Mouse (Mus musculus) hindbrain, embryonic 16.5 days (tissue): ENCODE measurements around the gene Hacd3. TPM values are rescaled to one million over a fixed set of nuclear protein-coding genes. Genes with fewer than 3 reads are reported as not detected.

Source experiments
- ATAC-seq: fragments of 200-750 bp; cut with Nextera tagmentation; 2 replicates; pipeline ENCODE4 v1.8.0; 2017; ENCODE audit warnings: moderate TSS enrichment, moderate library complexity
- H3K27ac ChIP-seq: fragments of 300-500 bp; sonication (generic); 2 replicates; pipeline ENCODE4 v1.5.1; 2014; ENCODE audit warnings: low read depth, mild to moderate bottlenecking, control low read depth, low read length, moderate library complexity
- H3K27me3 ChIP-seq: fragments of 300-500 bp; sonication (generic); replicated peaks from 2 replicates; pipeline ENCODE4 v1.6.1; 2014; ENCODE audit warnings: low read length; ENCODE audit not compliant: control insufficient read depth, insufficient read depth
- H3K36me3 ChIP-seq: fragments of 300-500 bp; sonication (generic); 2 replicates; pipeline ENCODE4 v1.6.1; 2014; ENCODE audit warnings: mild to moderate bottlenecking, low read length, moderate library complexity, mixed read lengths; ENCODE audit not compliant: control insufficient read depth, insufficient read depth
- H3K4me1 ChIP-seq: fragments of 300-500 bp; sonication (generic); 2 replicates; pipeline ENCODE4 v1.6.1; 2014; ENCODE audit warnings: low read depth, low read length; ENCODE audit not compliant: control insufficient read depth, insufficient read depth
- H3K4me2 ChIP-seq: fragments of 300-500 bp; sonication (generic); 2 replicates; pipeline ENCODE4 v1.6.1; 2014; ENCODE audit warnings: mild to moderate bottlenecking, low read length, control low read depth, moderate library complexity
- H3K4me3 ChIP-seq: fragments of 300-500 bp; sonication (generic); 2 replicates; pipeline ENCODE4 v1.5.1; 2014; ENCODE audit warnings: mild to moderate bottlenecking, low read length, control low read depth, moderate library complexity
- H3K9ac ChIP-seq: fragments of 300-500 bp; sonication (generic); 2 replicates; pipeline ENCODE4 v1.6.1; 2014; ENCODE audit warnings: low read depth, mild to moderate bottlenecking, control low read depth, low read length, moderate library complexity
- H3K9me3 ChIP-seq: fragments of 300-500 bp; sonication (generic); 2 replicates; pipeline ENCODE4 v1.6.1; 2014; ENCODE audit warnings: mild to moderate bottlenecking, low read length, moderate library complexity; ENCODE audit not compliant: control insufficient read depth
- WGBS: fragments of 180-500 bp; shearing (Covaris S2); extraction: QIAGEN DNeasy Blood & Tissue Kit; methylation state at CpG from one replicate; pipeline ENCODE4 v1.1.7; 2014; 5-methylcytosine and 5-hydroxymethylcytosine counted together
- polyA plus RNA-seq: library from polyadenylated mRNA; unstranded; fragments of >200 nt; fragmentation: Nextera tagmentation; extraction: Ambion mirVana; gene quantifications from 2 replicates; pipeline ENCODE4 v1.2.1, GENCODE M21; 2015

Hacd3 gene
- polyA plus RNA-seq = 247 and 254 TPM in 2 replicates

DNA sequence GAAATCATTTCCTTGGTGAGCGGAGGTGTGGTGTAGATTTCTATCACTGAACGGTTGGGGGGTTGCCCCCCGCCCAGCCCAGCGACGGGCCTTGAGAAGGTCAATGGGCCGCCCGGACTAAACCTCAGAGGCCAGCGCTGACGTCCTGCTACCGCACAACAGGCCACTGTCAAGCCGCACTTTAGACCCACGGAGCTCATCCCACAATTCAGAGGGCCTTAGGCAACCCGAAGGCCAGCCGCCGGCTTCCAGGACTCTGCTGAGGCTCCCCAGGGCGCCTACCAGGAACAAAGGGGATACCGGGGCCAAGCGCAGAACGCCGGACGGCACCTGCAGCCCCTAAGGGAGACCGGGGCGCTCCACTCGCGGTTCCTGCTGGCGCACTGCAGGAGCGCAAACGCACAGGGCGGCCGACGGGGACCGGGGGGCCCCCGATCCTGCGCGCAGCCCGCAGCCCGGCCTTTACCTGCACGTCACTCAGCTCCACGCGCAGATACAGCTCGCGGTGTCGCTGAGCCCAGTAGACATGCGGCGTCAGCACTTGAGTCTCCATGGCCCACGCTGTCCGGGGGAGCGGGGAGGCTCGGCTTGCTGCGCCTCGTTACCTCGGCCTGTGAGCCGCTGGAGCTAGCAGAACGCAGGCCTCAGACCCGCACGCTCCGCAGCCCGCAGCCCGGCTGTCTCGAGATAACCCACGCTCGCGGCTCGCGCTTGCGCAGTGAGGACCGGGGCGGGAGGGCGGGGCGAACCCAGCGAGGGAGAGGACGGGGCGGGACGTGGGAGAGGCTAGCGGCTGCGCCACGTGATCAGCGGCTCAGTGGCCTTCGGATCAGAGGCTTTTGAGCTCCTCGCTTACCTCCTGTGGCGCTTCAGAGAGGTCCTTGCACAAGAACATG lies at the start of gene Hacd3:
TSS of gene Hacd3 (minus strand) at position 703 of the 896 bp plus-strand sequence.
- ATAC-seq = peak; percentile 96
- 0% methylated on average over 58 of the region's 81 CpGs for WGBS
- Histone ChIP-seq H3K27me3 (no peaks in the 10 kb centered on the region), H3K4me3 (peak within 1 kb of the TSS; percentile 99), H3K36me3 (no peaks in the 10 kb centered on the region), H3K27ac (peak within 1 kb of the TSS; percentile 95), H3K9ac (peak within 1 kb of the TSS; percentile 99), H3K4me2 (peak within 1 kb of the TSS; percentile 70), H3K4me1 (peaks cover 42% of the 10 kb centered on the region), H3K9me3 (no peaks in the 10 kb centered on the region)

DNA sequence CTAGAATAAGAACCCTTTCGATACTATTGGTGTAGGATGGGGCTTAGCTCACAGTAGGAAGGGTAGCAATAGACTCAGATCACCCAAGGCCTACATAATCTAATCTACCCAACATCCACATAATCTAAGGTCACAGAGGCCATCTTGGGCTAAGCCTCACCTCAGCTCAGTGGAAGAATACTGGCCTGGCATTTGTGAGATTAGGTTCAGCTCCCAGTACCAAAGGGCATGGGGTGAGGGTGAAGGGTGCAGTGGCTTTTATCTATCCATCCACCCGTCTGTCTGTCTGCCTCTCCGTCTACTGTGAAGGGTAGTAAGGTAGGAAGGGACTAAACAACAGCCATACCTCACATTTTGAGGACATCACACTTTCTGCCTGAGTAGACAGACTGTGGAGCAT lies 49.1 kb upstream of the Hacd3 start:
- Histone ChIP-seq H3K27ac (no peak overlapping the region), H3K4me3 (no peak overlapping the region), H3K9ac (no peak overlapping the region), H3K27me3 (no peaks in the 10 kb centered on the region), H3K9me3 (no peaks in the 10 kb centered on the region), H3K4me1 (no peaks in the 10 kb centered on the region), H3K4me2 (no peak overlapping the region), H3K36me3 (peaks cover 14% of the 10 kb centered on the region)
- ATAC-seq = no peak
- WGBS = 95% methylated on average over 3 of the region's 3 CpGs

DNA sequence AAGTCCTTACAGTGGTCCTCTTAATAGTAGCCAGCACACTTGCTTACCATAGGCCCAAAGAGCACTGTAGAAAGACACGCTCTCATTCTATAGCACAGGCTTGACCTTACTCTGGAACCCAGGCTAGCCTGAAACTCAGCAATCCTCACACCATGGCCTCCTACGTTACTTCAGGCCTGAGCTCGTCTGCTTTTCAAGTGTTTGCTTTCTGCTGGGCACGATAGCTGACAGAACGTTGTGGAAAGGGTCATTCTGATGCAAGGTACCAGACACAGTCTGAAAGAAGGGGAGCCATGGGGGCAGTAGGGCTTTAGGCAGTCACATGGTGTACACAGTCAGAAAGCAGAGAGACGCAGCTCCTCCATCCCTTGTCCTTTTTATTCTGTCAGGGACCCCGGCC lies 42.8 kb upstream of the Hacd3 start:
- peaks cover 40% of the 10 kb centered on the region for H3K36me3 ChIP-seq
- no peak overlapping the region for H3K9ac ChIP-seq
- no peak for ATAC-seq
- no peak overlapping the region for H3K4me3 ChIP-seq
- H3K4me1 ChIP-seq = no peaks in the 10 kb centered on the region
- H3K27me3 ChIP-seq = no peaks in the 10 kb centered on the region
- no peak overlapping the region for H3K27ac ChIP-seq
- H3K9me3 ChIP-seq = no peaks in the 10 kb centered on the region
- H3K4me2 ChIP-seq = no peak overlapping the region
- 90% methylated on average over 7 of the region's 7 CpGs for WGBS

DNA sequence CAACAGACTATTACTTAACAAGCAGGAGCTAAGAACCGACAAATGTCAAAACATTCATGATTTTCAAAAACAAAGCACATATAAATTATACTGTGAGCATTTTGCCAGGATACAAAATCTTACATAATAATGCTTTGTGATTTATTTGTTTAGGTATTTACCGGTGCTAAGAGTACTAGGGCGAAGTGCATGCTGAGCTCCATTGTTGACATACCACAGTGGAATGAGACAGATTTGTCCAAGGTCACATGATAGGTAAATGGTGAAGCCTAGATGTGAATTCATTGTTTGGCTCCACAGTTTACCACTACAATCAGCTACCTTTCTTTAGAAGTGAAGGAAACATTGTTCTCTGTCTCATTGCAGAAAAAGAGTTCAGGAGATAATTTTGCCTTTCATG lies 29.5 kb upstream of the Hacd3 start:
- Histone ChIP-seq H3K4me3 (no peak overlapping the region), H3K4me1 (no peaks in the 10 kb centered on the region), H3K4me2 (no peak overlapping the region), H3K36me3 (peaks cover 37% of the 10 kb centered on the region), H3K9ac (no peak overlapping the region), H3K27me3 (no peaks in the 10 kb centered on the region), H3K9me3 (no peaks in the 10 kb centered on the region), H3K27ac (no peak overlapping the region)
- no peak for ATAC-seq
- 95% methylated on average over 3 of the region's 3 CpGs for WGBS

DNA sequence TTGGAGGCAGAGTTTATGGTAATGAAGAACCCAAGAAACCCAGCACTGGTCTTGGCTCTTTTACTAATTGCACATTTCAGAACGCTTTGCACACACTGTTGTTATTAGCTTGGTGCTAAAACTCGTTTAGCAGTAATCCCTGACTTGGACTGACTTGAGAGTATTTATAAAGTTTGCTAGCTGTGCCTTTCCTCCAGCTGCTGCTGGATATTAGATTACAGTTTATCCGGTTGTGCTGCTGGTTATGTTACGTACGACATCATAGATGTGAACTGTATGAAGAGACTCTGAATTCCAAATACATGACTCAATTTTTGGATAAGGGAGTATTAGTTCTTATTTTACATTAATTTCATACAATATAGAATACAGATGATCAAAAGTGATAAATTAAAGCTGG lies 27.9 kb upstream of the Hacd3 start:
- Histone ChIP-seq H3K4me3 (no peak overlapping the region), H3K36me3 (peaks cover 33% of the 10 kb centered on the region), H3K27ac (no peak overlapping the region), H3K4me1 (no peaks in the 10 kb centered on the region), H3K9me3 (no peaks in the 10 kb centered on the region), H3K9ac (no peak overlapping the region), H3K4me2 (no peak overlapping the region), H3K27me3 (no peaks in the 10 kb centered on the region)
- WGBS = 97% methylated on average over 5 of the region's 5 CpGs
- no peak for ATAC-seq

DNA sequence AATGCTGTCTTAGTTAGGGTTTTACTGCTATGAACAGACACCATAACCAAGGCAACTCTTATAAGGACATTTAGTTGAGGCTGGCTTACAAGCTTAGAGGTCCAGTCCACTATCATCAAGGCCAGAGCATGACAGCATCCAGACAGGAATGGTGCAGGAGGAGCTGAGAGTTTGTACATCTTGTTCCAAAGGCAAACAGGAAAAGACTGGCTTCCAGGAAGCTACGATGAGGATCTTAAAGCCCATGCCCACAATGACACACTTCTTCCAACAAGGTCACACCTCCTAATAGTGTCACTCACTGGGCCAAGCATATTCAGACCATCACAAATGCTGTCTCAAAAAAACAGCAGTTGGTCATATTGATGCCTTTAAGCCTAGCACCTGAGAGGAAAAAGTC lies 25.5 kb upstream of the Hacd3 start:
- Histone ChIP-seq H3K27me3 (no peaks in the 10 kb centered on the region), H3K9me3 (no peaks in the 10 kb centered on the region), H3K4me2 (no peak overlapping the region), H3K27ac (no peak overlapping the region), H3K36me3 (peaks cover 30% of the 10 kb centered on the region), H3K4me3 (no peak overlapping the region), H3K9ac (no peak overlapping the region), H3K4me1 (no peaks in the 10 kb centered on the region)
- WGBS = 100% methylated on average over 1 of the region's 1 CpGs
- ATAC-seq = no peak

DNA sequence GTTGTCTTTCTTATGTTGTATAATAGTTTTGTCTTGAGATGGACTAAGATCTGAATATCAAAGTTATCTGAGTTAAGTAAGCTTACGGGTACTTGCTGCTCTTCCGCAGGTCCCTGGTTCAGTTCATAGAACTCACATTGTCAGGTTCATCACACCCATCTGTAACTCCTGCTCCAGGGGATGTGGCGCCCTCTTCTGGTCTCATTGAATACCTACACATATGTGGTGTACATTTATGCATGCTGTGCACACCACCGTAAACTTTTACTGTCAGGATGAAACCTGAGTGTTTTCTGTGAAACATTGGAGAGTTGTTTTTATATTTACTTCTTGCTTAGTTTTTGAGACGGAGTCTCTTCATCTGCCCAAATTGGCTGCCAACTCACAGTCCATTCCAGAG lies 19.9 kb upstream of the Hacd3 start:
- 94% methylated on average over 5 of the region's 5 CpGs for WGBS
- Histone ChIP-seq H3K27me3 (no peaks in the 10 kb centered on the region), H3K27ac (no peak overlapping the region), H3K9me3 (no peaks in the 10 kb centered on the region), H3K36me3 (peaks cover 31% of the 10 kb centered on the region), H3K9ac (no peak overlapping the region), H3K4me3 (no peak overlapping the region), H3K4me1 (no peaks in the 10 kb centered on the region), H3K4me2 (no peak overlapping the region)
- ATAC-seq = no peak

DNA sequence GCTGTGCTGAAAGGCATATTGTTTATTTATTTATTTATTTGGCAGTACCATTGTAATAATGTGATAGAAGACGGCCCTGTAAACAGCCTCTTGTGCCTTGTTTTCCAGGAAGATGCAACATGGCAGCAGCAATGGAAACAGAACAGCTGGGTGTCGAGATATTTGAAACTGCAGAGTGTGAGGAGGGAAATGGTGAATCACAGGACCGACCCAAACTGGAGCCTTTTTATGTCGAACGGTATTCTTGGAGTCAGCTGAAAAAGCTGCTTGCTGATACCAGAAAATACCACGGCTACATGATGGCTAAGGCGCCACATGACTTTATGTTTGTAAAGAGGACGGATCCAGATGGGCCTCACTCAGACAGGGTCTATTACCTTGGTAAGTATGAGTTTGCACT lies 15.4 kb upstream of the Hacd3 start:
- ATAC-seq = no peak
- Histone ChIP-seq H3K4me2 (no peak overlapping the region), H3K9me3 (no peaks in the 10 kb centered on the region), H3K4me1 (peaks cover 14% of the 10 kb centered on the region), H3K27ac (no peak overlapping the region), H3K9ac (no peak overlapping the region), H3K36me3 (peaks cover 15% of the 10 kb centered on the region), H3K4me3 (no peak overlapping the region), H3K27me3 (no peaks in the 10 kb centered on the region)
- WGBS = 77% methylated on average over 8 of the region's 8 CpGs

DNA sequence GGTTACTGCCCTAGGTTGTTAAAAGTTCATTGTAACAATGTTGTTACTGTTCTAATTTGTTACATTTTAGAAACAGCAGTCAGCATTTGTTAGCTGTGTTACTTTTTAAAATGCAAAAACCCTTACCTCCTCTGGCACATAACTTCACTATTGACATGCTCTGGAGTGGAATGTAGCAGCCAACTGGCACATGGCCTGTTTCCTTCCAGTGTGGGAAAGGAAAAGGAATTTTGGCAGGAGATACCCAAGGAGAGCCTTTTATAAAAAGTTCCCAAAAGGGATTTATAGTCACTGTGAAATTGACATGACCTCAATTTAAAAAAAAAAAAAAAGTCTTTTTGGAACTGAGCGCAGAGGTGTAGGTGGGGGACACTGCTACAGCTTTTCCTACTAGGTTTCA lies 15.0 kb upstream of the Hacd3 start:
- Histone ChIP-seq H3K27ac (no peak overlapping the region), H3K4me3 (no peak overlapping the region), H3K4me2 (no peak overlapping the region), H3K27me3 (no peaks in the 10 kb centered on the region), H3K36me3 (peaks cover 14% of the 10 kb centered on the region), H3K9me3 (no peaks in the 10 kb centered on the region), H3K9ac (no peak overlapping the region), H3K4me1 (peaks cover 14% of the 10 kb centered on the region)
- no peak for ATAC-seq
- 69% methylated on average over 1 of the region's 1 CpGs for WGBS
